Mouse (Mus musculus) myocyte (in vitro differentiated cells): ENCODE results near the gene Akap13.

Experiments used
- E2F4 ChIP-seq: IDR thresholded peaks from one replicate; pipeline ENCODE4 v1.6.1; 2011; ENCODE audit warnings: mild to moderate bottlenecking, control low read depth, moderate library complexity; ENCODE audit not compliant: insufficient read depth
- MYOG ChIP-seq, 3 experiments: IDR thresholded peaks; one replicate each; pipeline ENCODE4 v1.6.1; 2011; ENCODE audit warnings: control low read depth in 2 of 3, low read depth in 2 of 3, mild to moderate bottlenecking in 2 of 3; ENCODE audit not compliant: insufficient read length in 2 of 3, control insufficient read depth in 1 of 3, insufficient read depth in 1 of 3
- POLR2A ChIP-seq: IDR thresholded peaks from one replicate; pipeline ENCODE4 v1.6.1; 2011; ENCODE audit warnings: low read depth, mild to moderate bottlenecking, control low read depth, moderate library complexity; ENCODE audit not compliant: insufficient read length
- TCF3 ChIP-seq: IDR thresholded peaks from one replicate; pipeline ENCODE4 v1.6.1; 2011; ENCODE audit warnings: low read depth, control low read depth; ENCODE audit not compliant: insufficient read length

- TF ChIP-seq MYOG (IDR thresholded peaks at IDR 0.05; ENCODE audit: control insufficient read depth in 1 of 3, insufficient read depth in 1 of 3, insufficient read length in 2 of 3, low read depth in 2 of 3) (no peak), E2F4 (no peak), POLR2A (no peak), TCF3 (no peak)
Measured at GRCm38 (mm10) chr7:75533079-75533478, 77.7 kb downstream of the Akap13 start.
